Mouse (Mus musculus): ENCODE data around the gene Bdkrb1. TPM values are rescaled to one million over a fixed set of nuclear protein-coding genes. Genes with fewer than 3 reads are reported as not detected.

Gene Bdkrb1
- polyA plus RNA-seq, 1 experiment, result not detected

DNA sequence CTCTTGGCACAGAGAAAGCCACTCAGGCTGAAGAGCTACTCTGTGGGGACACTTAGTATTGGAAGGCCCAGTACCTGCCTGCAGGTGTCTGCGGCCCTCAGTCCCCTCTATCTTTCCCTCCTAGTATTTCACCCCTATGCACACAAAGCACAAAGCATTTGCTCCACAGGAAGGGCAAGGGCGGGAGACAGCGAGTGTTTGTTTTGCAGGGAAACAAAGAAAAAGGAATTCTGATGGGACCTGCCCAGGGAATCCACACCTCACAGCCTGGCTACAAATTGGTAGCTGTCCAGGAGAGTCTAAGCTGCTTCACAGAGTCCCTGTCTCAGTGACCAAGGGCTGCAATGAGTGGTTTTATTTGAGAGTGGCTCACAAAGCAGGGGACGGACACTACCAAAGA lies 9.4 kb upstream of the Bdkrb1 start:
- Histone ChIP-seq H3K4me3 (replicated peaks) (no peak overlapping the region), H3K9me3 (no peaks in the 10 kb centered on the region), H3K4me1 (no peaks in the 10 kb centered on the region), H3K36me3 (replicated peaks; ENCODE audit: low read length) (no peaks in the 10 kb centered on the region), H3K27me3 (replicated peaks) (peaks cover 22% of the 10 kb centered on the region)
- TF ChIP-seq FLI1 (IDR thresholded peaks at IDR 0.05; ENCODE audit: low read length) (no peak), GATA1 (IDR thresholded peaks at IDR 0.05; ENCODE audit: borderline replicate concordance, low read length) (no peak)

DNA sequence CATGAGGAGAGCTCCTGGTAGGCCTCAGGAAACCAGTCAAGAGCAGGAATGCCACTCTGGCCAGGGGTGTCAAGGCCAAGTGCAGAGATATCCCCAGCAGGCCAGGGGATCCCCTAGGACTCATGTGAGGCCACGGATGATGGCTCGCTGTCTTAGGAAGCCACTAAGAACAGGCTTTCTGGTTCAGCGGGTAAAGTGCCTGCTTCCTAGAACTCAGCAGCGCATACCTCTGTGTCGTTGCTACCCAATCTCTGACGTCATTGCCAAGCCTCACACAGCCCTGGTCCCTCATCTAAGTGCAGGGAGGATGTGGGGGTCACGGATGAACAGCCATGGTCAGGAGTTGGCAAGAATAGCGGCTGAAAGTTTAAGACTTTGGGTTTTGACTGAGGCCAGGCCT lies 5.8 kb upstream of the Bdkrb1 start:
- no peak for TF ChIP-seq FLI1 (IDR thresholded peaks at IDR 0.05; ENCODE audit: low read length)
- TF ChIP-seq GATA1 (IDR thresholded peaks at IDR 0.05; ENCODE audit: borderline replicate concordance, low read length), result no peak

DNA sequence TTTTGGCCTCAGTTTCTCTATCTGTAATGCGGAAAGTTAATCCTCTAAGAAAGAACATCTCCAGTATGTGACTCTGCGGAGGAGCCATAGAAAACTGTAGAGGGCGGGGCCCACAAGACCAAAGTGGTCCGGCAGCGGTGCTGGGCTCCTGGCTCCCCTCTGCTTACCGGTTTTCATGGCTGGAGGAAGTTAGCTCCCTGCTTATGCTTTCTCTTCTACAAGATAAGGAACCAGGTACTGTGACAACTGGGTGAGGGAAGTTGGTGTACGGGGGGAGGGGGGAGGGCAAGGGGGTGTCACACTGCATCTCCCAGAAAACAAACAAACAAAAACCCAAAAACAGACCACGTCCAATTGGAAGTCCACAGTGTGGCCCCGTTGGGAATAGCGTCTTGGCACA lies 4.4 kb upstream of the Bdkrb1 start:
- TF ChIP-seq GATA1 (IDR thresholded peaks at IDR 0.05; ENCODE audit: borderline replicate concordance, low read length) (no peak), FLI1 (IDR thresholded peaks at IDR 0.05; ENCODE audit: low read length) (no peak)
- Histone ChIP-seq H3K27me3 (replicated peaks) (peaks cover 25% of the 10 kb centered on the region), H3K36me3 (replicated peaks; ENCODE audit: low read length) (no peaks in the 10 kb centered on the region), H3K9me3 (peaks cover 13% of the 10 kb centered on the region; the same call in 1 of the 2 replicates), H3K4me1 (no peaks in the 10 kb centered on the region), H3K4me3 (replicated peaks) (no peak overlapping the region)

More for the DNA sequence above, 5.8 kb upstream of the Bdkrb1 start:
- Histone ChIP-seq H3K4me1 (no peaks in the 10 kb centered on the region), H3K4me3 (replicated peaks) (no peak overlapping the region), H3K27me3 (replicated peaks) (peaks cover 30% of the 10 kb centered on the region), H3K9me3 (peaks cover 7% of the 10 kb centered on the region; the same call in 1 of the 2 replicates), H3K36me3 (replicated peaks; ENCODE audit: low read length) (no peaks in the 10 kb centered on the region)

DNA sequence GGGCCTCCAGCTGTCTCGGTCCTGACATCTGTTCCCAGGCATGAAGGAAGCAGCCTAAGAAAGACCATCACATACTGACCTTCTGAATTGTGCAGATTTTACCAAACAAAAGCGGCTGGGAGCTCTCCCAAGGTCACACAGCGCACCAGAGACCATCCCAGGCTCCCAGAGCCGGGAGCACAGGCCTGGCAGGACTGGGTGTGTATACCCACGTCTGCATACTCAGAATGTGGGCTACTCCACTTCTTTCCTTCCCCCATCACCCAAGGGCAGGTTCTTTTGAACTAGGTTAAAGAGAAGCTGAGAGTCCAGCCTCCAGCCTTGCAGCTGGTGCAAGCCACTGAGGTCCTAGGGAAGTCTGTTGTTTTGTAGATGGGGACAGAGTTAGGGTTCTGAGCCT lies 3.8 kb upstream of the Bdkrb1 start:
- H3K9me3 ChIP-seq, result peaks cover 13% of the 10 kb centered on the region; the same call in 1 of the 2 replicates
- H3K4me1 ChIP-seq, result no peaks in the 10 kb centered on the region
- TF ChIP-seq FLI1 (IDR thresholded peaks at IDR 0.05; ENCODE audit: low read length) (no peak), GATA1 (IDR thresholded peaks at IDR 0.05; ENCODE audit: borderline replicate concordance, low read length) (no peak)
- no peak overlapping the region for H3K4me3 ChIP-seq (replicated peaks)
- H3K27me3 ChIP-seq (replicated peaks), result peaks cover 21% of the 10 kb centered on the region
- no peaks in the 10 kb centered on the region for H3K36me3 ChIP-seq (replicated peaks; ENCODE audit: low read length)

DNA sequence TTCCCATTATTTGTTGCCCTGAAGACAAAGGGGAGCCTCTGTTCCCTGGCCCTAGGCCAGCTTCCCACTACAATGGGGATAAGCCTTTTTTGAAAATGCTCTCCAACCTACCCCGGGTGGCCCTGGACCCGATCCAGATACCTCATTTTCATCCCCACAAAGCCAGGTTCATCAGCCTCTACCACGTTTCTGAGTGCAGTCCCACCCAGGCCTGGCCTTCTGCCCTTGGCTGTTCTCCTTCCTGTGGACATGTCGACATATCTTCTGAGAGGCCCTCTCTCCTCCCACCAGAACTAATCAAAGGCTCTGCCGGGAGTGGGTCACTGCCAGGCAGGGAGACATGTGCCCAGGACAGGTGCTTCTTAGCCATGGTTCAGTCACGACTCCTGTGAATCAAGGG lies 1.3 kb upstream of the Bdkrb1 start:
- TF ChIP-seq GATA1 (IDR thresholded peaks at IDR 0.05; ENCODE audit: borderline replicate concordance, low read length) (no peak), FLI1 (IDR thresholded peaks at IDR 0.05; ENCODE audit: low read length) (no peak)

DNA sequence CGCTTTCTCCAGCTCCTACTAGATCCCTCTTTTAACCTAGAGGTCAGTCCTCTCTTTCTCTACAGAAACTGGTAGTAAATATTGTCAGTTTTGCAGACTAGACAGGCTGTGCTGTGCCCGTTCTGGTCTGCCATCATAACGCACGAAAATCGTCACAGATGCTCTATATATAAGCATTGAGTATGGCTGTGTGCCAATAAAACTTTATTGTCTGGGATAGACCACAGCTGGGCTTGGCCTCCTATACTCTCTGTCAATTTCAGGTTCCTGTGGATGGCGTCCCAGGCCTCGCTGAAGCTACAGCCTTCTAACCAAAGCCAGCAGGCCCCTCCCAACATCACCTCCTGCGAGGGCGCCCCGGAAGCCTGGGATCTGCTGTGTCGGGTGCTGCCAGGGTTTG lies 1.0 kb downstream of the Bdkrb1 start:
- TF ChIP-seq GATA1 (IDR thresholded peaks at IDR 0.05; ENCODE audit: borderline replicate concordance, low read length) (no peak), FLI1 (IDR thresholded peaks at IDR 0.05; ENCODE audit: low read length) (no peak)
- peaks cover 13% of the 10 kb centered on the region; the same call in 1 of the 2 replicates for H3K9me3 ChIP-seq
- H3K4me3 ChIP-seq (replicated peaks), result no peak overlapping the region
- H3K27me3 ChIP-seq (replicated peaks), result peaks cover 10% of the 10 kb centered on the region
- H3K36me3 ChIP-seq (replicated peaks; ENCODE audit: low read length), result peaks cover 12% of the 10 kb centered on the region
- H3K4me1 ChIP-seq, result no peaks in the 10 kb centered on the region

More for the DNA sequence above, 1.3 kb upstream of the Bdkrb1 start:
- H3K27me3 ChIP-seq (replicated peaks), result peaks cover 18% of the 10 kb centered on the region
- peaks cover 13% of the 10 kb centered on the region; the same call in 1 of the 2 replicates for H3K9me3 ChIP-seq
- H3K4me1 ChIP-seq, result no peaks in the 10 kb centered on the region
- H3K36me3 ChIP-seq (replicated peaks; ENCODE audit: low read length), result no peaks in the 10 kb centered on the region
- H3K4me3 ChIP-seq (replicated peaks), result no peak overlapping the region

DNA sequence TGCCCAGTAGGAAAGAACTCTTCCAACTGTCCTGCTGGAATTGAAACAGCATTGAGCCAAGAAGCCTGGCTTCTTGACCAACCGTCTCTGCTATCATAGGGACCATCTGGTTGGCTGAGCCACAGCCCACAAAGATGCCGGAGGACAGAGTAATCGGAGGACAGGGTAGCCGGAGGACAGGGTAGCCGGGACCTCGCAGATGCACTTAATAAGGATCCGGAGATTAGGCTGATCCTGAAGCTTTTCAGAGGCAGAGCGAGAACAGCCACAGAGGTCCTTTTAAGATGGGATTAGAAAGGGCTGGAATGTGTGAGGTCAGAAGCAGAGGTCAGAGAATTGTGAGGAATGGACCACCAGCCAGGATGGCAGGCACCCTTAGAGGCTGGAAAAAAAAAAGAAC lies 2.3 kb downstream of the Bdkrb1 start:
- no peak overlapping the region for H3K4me3 ChIP-seq (replicated peaks)
- peaks cover 25% of the 10 kb centered on the region for H3K36me3 ChIP-seq (replicated peaks; ENCODE audit: low read length)
- no peak for TF ChIP-seq GATA1 (IDR thresholded peaks at IDR 0.05; ENCODE audit: borderline replicate concordance, low read length)
- no peak for TF ChIP-seq FLI1 (IDR thresholded peaks at IDR 0.05; ENCODE audit: low read length)
- peaks cover 5% of the 10 kb centered on the region for H3K27me3 ChIP-seq (replicated peaks)
- H3K4me1 ChIP-seq, result no peaks in the 10 kb centered on the region
- peaks cover 13% of the 10 kb centered on the region; the same call in 1 of the 2 replicates for H3K9me3 ChIP-seq

DNA sequence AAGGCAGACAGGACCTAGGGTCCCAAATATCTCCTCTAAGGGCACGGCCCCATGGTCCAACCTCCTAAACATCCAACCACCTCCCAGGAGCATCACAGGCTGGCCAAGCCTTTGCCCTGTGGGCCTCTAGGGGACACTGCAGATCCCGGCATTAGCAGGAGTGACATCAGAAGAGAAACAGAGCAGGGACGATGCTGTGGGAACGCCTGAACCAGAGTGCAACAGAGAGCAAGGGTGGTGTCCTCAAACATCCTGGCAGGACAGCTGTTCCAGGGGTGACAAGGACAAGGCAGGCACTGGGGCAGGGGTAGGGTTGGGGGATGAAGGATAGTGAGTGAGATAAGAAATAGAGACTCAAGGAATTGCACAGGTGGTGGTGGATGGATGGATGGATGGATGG lies 4.0 kb downstream of the Bdkrb1 start:
- Histone ChIP-seq H3K27me3 (replicated peaks) (peaks cover 2% of the 10 kb centered on the region), H3K4me1 (peaks cover 3% of the 10 kb centered on the region; the same call in 1 of the 2 replicates), H3K4me3 (replicated peaks) (no peak overlapping the region), H3K9me3 (peaks cover 9% of the 10 kb centered on the region; the same call in 1 of the 2 replicates), H3K36me3 (replicated peaks; ENCODE audit: low read length) (peaks cover 38% of the 10 kb centered on the region)
- TF ChIP-seq FLI1 (IDR thresholded peaks at IDR 0.05; ENCODE audit: low read length), result no peak
- no peak for TF ChIP-seq GATA1 (IDR thresholded peaks at IDR 0.05; ENCODE audit: borderline replicate concordance, low read length)

DNA sequence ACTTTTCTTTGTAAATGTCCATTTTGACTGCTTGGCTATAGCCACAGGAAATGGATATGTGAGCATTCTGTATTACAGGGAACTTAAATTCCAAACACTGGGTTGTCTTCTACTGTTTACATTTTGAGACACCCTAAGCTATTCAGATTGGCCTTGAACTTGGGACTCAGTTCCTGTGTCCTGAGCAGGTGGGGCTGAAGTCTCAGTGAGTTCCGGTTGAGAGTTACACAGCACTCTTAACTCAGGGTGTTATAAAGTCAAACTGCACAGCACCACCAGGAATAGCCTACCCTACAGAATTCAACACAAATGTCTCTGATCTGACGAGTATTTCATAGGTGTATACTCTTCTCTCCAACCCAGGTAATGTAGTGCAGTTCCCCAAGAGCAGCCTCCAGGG lies 8.2 kb downstream of the Bdkrb1 start:
- Histone ChIP-seq H3K36me3 (replicated peaks; ENCODE audit: low read length) (peaks cover 79% of the 10 kb centered on the region), H3K4me1 (peaks cover 3% of the 10 kb centered on the region; the same call in 1 of the 2 replicates), H3K4me3 (replicated peaks) (no peak overlapping the region), H3K9me3 (no peaks in the 10 kb centered on the region), H3K27me3 (replicated peaks) (no peaks in the 10 kb centered on the region)
- TF ChIP-seq FLI1 (IDR thresholded peaks at IDR 0.05; ENCODE audit: low read length) (no peak), GATA1 (IDR thresholded peaks at IDR 0.05; ENCODE audit: borderline replicate concordance, low read length) (no peak)

DNA sequence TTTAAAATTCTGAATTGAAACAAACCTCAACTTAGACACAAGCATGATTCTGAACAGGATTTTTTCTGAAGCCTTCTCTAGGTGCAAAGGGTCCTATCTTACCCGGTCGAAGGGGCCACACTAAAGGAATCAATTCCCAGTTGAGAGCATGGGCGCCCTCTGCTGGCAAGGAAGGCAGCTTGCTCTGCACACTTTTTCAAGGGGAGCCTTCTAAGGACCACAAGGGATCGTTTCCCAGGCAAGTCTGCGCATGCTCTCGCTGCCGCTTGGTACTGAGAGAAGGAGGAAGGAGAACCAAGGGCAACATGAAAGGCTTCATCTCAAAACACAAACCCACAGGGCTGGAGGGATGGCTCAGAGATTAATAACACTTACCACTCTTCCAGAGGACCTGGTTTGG lies 8.9 kb downstream of the Bdkrb1 start:
- no peak for TF ChIP-seq GATA1 (IDR thresholded peaks at IDR 0.05; ENCODE audit: borderline replicate concordance, low read length)
- Histone ChIP-seq H3K27me3 (replicated peaks) (no peaks in the 10 kb centered on the region), H3K9me3 (no peaks in the 10 kb centered on the region), H3K4me3 (replicated peaks) (no peak overlapping the region), H3K36me3 (replicated peaks; ENCODE audit: low read length) (peaks cover 86% of the 10 kb centered on the region), H3K4me1 (peaks cover 3% of the 10 kb centered on the region; the same call in 1 of the 2 replicates)

DNA sequence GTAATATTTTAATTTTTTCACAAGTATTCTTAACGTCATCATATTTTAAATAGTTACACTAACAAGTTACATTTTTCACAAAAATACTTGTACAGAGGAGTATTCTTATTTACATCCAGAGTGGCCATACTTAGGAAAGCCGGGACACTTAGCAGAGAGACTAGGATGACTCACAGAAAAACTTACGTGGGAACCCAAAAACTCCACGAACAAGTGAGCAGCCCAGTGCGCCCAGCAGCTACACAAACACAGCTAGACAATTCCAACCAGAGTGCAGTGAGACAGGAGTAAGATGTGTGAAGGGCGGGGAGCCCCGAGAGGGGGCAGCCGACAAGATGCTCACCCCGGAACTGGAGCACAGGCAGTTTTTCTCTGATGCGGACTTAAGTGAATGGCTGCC lies 10.7 kb downstream of the Bdkrb1 start:
- H3K27me3 ChIP-seq (replicated peaks), result no peaks in the 10 kb centered on the region
- peaks cover 12% of the 10 kb centered on the region for H3K4me1 ChIP-seq
- no peaks in the 10 kb centered on the region for H3K9me3 ChIP-seq
- TF ChIP-seq GATA1 (IDR thresholded peaks at IDR 0.05; ENCODE audit: borderline replicate concordance, low read length), result no peak
- no peak overlapping the region for H3K4me3 ChIP-seq (replicated peaks)
- peaks cover 96% of the 10 kb centered on the region for H3K36me3 ChIP-seq (replicated peaks; ENCODE audit: low read length)

Data from megakaryocyte, embryonic 14.5 days (primary cell).